Mouse (Mus musculus): Measurements from ENCODE around the gene Tas2r136.

Gene Tas2r136

GRCm38 (mm10) chr6:132778062-132778461 is at the start of gene Tas2r136:
Gene Tas2r136 (minus strand): TSS chr6:132778162.
- no peak for DNase-seq (ENCODE audit: low spot score)

- DNase-seq (ENCODE audit: low spot score), result no peak
Measured at GRCm38 (mm10) chr6:132802518-132802917, 24.6 kb upstream of the Tas2r136 start, which contains the start of gene Tas2r117. Gene Tas2r117 (plus strand): TSS chr6:132802818.

DNA sequence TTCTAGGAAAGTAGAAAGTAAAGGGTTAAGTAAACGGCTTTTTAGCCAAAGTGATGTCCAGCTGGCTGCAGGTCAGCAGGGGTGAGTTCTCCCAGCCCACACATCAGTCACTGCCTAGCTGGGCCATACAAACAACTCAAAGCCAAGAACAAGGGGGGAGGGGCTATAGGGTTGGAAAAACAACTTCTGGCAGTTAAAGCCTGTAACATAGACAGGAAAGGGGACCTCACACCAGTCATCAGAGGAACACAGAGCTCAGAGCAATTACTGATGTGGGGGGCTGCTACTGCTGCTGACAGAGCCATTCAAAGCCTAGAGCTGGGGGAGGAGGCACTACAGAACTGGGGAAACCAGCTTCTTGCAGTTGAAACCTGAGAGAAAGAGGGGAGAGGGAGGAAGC is 17.4 kb upstream of the Tas2r136 start:
- DNase-seq (ENCODE audit: low spot score), result no peak

DNA sequence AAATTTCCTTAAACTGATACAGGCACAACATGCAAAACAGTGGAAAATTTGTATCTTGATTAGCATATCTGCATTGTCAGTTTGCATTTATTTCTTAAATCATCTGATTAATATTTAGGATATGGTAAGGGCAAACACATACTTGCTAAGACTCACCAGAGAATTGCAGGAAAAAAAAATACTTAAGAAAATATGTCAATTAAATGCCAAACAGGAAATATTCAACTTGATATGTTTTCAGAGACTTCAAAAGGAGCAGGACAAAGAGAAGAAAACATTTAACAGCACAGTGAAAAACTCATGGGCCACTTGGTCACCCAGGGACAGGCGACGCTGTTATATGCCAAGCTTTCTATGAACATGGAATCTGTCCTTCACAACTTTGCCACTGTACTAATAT is 16.1 kb downstream of the Tas2r136 start, which contains the start of gene Tas2r102:
Gene Tas2r102, plus strand, starts transcription at position 301 of the 400 bp plus-strand sequence.
- no peak for DNase-seq (ENCODE audit: low spot score)

DNA sequence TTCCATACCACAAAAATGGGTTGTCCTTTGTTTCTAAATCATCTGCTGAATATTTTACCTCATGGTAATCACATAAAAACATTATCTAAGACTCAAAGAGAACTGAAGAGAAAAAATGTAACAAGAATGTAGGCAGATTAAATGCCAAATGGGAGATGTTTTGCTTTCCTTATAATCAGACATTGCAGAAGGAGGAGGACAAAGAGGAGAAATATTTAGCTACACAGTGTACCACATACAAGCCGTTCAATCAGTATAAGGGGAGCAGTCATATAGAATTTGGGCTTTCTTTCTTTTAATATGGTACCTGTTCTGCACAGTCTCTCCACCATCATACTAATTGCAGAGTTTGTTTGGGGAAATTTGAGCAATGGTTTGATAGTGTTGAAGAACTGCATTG is 23.5 kb downstream of the Tas2r136 start, which contains the start of gene Tas2r124:
Gene Tas2r124, plus strand, starts transcription at position 301 of the 400 bp plus-strand sequence.
- no peak for DNase-seq (ENCODE audit: low spot score)

- peak; percentile 1 for DNase-seq (ENCODE audit: low spot score)
Measured at GRCm38 (mm10) chr6:132750206-132750605, 27.8 kb downstream of the Tas2r136 start.

GRCm38 (mm10) chr6:132737935-132738334 is 40.0 kb downstream of the Tas2r136 start, which contains the start of gene Tas2r115:
Gene Tas2r115 (minus strand): TSS chr6:132738035.
- no peak for DNase-seq (ENCODE audit: low spot score)
